Mouse (Mus musculus): Measurements from ENCODE around the gene Kcnc2.
"Not testable (repeated sequence)": the region's sequence is repeated elsewhere in the genome, so short reads cannot be mapped to it uniquely, and the experiment has no call there.

Gene Kcnc2

DNA sequence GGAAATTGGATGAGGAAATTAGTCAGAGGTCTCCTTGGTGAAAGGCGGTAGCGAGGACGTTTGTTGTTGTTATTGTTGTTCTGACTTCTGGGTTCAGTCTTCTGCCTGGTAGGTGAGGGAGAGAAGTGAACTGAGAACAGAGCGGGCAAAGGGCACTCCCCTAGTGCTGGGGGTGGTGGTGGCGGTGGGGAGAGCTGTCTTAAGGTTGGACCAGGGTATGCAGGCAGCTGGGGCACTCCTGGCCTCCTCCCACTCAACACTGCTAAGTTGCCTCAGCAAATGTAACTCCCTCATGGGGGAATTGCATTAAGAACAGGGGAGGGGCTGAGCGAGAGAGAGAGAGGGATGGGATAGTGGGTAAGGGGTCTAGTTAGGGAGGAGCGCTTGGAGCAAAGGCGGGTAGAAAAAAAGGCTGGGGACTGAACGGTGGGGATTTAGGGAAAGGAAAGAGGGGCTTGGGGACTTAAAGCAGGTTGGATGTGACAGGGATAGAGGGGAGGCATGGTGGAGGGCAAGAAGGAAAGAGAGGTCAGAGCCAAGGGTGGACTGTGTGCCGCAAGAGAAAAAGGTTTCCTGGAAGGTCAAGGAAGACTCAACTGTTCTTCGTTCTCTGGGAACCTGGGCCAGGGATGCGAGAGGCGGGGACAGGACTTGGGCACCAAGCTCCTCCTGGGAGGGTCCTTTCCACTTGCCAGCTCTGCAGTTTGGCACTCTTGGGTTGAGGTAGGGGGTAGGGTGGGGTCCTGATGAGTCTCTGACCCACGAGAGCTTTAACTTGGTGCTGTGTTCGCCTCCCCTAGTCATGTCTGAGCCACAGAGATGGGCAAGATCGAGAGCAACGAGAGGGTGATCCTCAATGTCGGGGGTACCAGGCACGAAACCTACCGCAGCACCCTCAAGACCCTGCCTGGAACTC, at the start of gene Kcnc2:
Kcnc2 (plus strand) TSS at position 235 of the 916 bp plus-strand sequence.
- DNase-seq = no peak

DNA sequence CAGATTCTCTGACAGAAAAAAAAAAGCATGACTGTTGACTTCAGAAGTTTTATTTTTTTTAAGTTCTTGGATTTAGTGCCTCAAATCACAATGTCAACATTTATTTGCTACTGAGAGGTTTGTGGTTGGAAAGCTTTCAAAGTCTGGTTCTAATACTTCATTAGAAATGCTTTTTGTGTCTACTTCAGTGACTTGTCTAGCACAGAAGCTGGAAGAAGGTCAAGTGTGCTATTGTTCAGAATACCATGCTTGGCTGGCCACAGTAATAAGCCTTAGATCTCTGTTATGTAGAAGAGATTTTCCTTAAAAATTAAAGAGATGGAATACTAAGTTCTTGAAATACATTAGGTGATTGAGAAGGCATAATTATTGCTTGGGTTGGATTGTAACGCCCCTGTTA, 43.8 kb upstream of the Kcnc2 start:
- no peak for DNase-seq

DNA sequence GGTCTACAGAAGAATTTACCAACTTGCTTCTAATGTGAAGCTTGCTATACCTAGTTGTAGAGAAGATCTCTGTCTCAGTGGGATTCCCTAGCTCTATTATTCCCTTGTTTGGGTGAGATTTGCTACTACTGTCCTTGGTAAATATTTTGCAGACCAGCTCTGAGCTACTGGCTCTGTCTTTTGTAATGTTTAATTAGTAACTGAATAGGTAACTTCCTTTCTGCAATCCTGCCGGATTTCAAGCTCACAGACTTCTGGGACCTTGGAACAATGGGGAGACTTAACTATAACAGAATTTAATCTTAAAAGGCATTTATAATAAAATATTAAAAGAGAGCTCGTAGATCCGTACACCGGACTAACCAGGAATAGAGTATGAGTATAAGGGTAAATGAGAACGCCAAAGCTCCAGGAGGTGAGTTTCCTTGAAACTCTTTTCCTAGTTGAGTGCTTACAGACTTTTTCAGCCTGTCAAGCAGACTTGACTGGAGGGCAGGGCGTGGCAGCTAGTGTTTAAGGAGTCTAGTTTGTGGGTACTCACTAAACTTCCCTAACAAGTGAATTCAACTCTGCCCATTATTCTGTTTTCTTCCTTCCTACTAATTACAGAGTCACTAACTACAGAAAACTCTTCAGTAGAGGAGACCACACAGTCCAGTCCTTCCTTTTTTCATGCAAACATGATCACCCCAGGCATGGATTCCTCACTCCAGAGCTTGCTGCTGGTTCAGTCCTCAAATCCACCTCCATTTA, 41.7 kb upstream of the Kcnc2 start:
- DNase-seq = not testable (repeated sequence)

DNA sequence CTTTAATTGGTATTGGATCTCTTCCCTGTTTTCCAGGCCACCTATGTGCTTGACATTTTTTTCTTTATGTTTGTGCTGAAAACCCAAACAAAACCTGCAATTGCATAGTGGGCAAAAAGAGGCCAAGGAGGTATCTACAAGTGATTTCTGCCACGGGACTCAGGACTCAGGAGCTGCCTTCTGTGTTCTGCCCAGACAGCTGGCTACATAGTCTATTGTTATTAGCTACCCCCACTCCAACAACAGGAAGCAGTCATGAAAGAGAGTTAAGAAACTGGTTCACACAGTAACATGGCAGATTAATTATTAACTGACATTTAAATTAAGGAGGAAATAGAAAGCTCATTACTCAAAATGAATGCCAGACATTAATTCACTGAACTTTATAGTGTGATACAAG, 38.2 kb upstream of the Kcnc2 start:
- not testable (repeated sequence) for DNase-seq

DNA sequence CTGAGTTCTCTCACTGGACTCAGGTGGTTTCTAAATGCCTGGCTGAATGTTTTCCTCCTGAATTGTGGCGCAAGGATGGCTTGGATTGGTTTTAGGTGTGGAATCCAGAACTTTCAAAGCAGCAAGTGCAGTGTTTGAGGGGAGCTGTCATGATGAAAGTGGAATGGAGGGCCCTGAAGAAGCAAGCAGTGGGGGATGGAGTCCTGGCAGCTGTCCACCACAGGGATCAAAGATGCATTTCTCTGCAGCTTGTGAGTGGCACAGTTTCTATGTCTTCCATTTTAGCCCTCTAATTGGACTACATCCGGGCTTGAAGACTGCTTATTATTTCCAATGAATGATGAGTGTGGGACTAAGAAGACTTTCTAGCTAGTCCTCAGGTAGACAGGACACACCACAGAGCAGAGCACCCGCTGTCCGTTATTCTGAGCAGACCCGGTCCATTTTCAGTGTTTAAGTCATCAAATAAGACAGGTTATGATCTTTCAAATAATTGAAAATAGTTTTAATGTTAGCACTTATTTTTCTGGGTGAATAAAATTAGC, 35.5 kb upstream of the Kcnc2 start:
- not testable (repeated sequence) for DNase-seq

DNA sequence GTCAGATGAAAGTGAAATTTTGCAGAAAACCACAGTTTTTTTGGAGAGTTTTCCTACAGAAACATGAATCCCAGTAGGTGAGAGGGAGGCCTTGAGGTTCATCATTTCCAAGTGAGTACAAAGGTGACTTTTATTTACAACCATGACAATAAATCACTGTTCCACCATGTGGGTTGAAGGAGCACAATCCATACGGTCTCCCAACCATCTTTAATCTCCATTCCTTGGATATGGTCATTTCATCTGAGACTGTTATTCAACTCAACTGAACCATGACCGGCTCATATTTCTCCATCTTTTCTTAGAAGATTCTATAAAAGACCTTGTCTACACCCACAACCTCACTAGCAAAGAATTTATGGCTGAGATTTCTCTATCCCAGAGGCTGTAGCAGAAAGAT, 22.6 kb upstream of the Kcnc2 start:
- DNase-seq = no peak

DNA sequence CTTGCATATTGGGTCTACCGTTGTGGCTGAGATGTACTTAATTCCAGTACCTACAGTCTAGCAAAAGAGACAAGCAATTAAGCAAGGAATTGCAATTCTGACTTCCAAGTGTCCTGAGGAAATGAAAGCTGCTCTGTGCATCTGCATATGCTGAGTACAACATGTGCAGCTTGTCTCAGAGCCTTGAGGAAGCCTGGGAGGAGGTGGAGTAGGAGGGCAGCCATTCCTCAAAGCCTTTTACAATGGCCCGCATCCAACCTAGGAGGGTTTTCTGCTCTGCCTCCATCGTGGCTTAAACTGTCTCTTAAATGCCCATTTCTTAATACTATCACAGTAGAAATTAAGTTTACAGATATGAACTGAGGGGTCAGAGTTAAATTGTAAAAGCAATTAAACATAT, 7.5 kb upstream of the Kcnc2 start:
- no peak for DNase-seq

DNA sequence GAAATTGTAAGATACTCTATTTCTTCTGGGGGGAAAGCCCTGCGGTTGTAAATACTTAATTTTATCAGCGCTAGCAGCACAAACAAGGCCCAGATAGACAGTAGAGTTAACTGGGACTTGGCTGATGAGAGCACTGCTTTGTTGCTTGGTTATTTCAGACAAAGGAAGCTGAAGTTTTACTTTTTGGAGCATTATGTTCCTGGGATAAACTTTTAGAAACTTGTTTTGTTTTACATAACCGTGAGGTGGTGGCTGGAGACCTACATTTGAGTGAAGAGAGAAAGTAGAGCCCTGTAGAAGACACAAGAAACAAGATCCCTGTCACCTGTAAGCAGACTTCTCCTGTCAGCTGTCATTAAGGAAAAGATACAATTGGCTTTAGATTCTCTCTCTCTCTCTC, 1.4 kb upstream of the Kcnc2 start:
- DNase-seq = no peak

DNA sequence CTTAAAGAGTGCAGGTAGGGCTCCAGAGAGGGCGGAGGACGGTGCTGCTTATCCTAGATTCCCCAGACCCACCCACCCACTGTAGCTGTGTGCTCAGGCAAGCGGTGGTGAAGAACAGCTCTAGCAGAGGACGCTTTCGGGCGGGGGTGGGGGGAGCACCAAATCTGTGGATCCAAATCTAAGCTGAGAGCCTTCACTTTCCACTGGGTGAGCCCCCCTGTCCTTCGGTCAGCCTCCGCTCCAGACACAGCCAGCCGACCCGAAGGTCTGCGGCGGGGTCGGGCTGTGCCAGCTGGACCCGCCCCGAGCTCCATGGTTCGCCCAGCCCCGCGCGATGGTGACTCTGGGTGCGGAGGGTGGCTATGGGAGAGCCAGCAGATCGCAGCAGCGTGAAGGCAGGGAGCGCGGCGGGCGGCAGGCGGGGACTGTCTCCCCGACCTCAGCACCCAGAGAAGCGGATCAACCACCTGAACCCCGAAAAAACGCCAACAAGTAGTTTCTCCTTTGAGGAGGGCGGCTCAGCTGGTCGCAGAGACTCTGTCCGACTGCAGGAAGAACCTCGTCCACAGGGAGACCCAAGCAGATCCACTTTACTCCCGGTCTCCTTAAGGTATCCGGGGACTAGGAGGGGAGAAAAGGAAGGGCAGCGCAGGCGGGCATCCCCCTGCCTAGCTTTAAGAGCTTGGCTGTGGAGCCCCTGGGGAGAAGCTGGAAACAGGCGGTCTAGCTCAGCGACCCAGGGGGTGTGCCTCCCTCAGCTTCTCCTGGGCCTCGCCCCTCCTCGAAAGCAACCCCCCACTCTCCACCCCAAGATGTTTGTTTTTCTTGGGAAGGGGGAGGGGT, 761 bp upstream of the Kcnc2 start:
- DNase-seq = no peak

DNA sequence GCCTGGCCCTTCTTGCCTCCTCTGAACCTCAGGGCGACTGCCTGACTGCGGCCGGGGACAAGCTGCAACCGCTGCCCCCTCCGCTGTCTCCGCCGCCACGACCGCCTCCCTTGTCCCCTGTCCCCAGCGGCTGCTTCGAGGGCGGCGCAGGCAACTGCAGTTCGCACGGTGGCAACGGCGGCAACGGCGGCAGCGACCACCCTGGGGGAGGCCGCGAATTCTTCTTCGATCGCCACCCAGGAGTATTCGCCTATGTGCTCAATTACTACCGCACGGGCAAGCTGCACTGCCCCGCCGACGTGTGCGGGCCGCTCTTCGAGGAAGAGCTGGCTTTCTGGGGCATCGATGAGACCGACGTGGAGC, 863 bp downstream of the Kcnc2 start:
- DNase-seq = no peak

DNA sequence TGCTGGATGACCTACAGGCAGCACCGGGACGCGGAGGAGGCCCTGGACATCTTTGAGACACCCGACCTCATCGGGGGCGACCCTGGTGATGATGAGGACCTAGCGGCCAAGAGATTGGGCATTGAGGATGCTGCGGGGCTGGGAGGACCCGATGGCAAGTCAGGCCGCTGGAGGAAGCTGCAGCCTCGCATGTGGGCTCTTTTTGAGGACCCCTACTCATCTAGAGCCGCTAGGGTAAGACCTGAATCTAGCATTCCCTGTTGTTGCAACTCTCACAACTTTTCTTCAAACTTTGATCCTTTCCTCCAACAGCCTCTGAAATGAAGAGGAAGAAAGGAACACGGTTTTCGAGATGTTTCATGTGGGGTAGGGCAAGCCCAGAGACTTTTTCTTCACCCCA, 1.2 kb downstream of the Kcnc2 start:
- no peak for DNase-seq

DNA sequence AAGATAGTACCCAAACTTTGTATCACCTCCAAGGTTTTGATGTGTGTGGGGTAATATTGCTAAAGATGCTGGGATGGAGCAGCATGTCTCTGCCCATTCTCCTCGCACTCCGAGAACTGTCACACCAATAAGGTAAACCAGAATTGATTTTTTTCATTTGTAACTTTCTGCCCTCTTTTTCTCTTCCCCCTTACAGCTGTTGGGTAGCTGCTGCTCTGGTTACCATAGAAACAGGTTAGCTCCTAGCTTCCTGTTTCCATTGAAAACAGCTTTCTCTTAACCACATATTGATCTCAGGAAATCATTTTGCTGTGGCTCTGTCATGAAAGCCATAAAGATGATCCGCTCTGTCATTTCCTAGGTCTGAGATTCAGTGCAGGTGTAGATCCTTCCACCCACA, 7.1 kb downstream of the Kcnc2 start:
- DNase-seq = no peak

DNA sequence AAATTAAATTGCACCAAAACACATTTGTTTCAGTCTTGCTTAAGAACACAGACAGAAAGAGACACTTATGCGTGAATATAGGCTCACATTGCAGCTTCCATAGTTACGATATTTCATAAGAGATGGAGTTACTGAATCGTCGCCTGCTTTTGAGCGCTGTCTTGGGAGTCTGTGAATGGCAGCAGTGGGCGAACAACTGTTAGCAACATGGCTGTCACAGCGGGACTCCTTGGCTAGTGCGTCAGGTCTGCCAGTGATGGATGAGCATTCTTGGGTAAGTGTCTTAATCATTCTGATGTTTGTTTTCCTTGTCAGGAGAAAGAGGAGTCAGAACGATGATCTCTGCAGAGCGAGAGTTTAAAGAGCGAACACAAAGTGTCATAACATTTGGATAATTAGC, 44.2 kb downstream of the Kcnc2 start:
- DNase-seq = no peak

DNA sequence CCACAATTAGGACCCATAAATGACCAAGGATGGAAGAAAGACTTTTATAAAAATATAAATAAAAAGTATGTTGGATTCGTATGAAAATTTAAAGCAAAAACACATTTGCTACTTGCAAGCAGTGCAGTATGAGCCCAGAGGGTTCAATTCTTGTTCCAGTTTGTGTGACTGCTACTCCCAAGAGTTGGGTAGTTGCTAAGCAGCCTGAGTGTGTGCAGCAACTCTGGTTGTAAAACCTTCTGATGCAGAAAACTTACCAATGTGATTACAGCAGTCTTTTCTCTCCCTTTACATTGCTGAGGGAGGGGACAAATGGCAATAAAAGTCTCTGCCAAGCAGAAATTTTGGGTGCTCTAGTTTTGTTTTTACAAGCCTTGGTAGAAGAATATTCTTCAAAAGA, 46.9 kb downstream of the Kcnc2 start:
- no peak for DNase-seq

DNA sequence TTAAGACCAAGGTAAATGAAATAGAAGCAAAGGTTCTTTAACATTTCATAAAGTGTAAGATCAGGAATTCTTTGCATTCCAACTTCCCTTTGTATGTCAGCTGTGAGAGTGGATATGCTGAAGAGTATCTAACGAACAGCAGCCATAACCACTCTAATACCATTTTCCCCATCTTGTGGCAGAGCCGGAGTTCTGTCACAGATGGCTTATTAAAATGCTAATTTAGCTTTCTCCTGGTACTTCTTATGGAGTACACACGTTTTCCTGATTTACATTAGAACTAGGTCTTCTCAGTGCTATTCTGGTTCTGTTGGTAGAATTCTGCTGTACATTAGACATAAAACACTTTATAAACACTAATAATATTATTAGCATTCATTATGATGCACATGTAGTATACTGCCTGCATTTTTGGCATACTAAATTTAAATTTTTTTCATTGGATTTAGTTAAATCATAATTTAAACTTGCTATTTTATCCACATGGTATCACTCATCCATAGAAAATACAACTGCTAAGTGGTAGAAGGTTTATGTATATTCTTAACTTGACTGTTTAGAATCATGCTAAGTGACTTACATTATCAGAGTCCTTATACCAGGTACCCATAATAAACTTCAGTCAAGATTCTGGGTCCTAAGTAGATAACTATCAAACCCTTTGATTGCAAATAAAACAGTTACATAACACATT, 86.9 kb downstream of the Kcnc2 start:
- no peak for DNase-seq

DNA sequence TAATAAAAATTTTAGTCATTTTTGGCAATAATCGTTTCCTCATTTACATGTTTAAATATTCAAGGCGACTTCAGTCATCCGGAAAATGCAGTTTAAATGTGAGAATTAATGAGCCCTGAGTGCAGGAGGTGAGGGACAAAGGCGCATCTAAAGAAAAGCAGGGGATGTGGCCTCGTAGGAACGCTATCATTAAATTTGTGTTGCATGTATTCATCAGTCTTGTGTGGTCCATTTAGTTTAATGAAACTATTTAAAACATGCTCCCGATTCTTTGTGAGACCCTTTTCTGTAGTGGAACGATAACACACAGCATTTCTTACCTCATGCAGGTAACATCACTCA, 87.4 kb downstream of the Kcnc2 start:
- DNase-seq = no peak

DNA sequence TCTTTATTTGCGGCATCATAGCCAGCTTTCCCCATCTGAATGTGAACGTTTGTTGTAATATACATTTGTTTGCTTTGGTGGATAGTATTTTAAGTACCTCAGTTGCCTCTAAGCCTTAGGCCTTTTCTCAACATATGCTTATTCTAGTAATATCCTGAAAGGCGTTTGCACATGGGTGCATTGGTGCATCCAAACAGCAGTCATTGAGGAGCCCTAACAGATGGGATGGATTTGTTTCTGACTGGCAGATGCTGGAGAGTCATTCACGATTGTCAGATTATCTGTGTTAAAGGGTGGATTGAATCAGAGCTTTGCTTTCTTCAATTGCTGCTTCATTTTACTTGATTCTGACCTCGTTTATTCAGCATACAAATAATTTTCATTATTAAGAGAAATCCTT, 89.8 kb downstream of the Kcnc2 start:
- no peak for DNase-seq

DNA sequence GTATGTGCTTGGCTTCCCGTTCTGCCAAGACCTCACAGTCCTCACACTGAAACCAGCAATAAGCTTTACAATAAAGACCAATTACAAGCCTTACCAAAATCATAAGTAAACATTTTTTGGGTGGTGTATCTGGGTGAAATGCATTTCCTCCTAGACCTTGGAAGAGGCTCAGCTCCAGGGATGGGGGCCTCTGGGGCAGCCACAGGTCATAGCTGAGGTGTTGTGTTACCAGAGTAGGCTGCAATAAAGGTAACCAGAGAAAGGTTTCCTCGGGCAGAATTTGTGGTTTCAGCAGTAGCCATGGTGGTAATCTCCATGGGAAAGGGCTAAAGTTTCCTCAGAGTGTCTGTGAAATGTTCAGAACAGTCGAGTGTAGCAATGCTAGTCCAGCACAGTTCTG, 97.4 kb downstream of the Kcnc2 start:
- no peak for DNase-seq

DNA sequence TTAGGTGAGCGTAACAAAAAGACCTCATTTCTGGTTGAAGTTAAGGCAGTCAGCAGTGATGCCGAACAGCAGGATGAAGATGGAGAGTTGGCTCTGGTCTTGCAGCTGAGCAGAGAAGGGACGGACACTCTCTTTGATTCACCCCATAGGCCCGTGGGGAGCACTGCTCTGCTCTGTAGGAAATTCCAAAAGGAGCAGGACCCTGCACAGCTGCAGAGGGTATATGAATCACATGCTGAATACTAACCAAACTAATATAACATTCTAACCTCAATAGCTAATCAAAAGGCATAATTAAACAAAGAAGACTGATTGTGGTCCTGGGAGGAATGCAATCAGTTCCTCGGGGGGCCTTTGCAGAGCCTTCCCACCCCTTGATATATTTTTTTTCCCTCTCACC, 106.2 kb downstream of the Kcnc2 start:
- no peak for DNase-seq

DNA sequence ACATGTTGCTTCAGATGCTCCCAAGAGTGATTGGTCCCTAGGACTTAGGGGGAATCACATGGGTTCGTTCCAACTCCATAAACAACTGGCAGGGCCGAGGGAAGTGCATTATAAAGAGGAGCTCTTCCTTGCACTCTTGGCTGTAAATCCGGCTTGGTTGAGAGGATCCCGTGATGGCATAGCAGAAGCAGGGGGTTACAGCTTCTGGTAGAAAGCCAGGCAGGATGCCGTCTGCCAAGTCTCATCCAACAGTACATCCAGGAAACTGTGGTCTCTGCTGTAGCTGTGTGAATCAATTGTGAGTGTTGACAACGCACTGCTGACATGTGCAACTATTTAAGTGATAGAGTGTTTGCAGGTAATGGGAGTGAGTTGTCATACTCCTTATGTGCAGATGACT, 107.5 kb downstream of the Kcnc2 start:
- DNase-seq = no peak

DNA sequence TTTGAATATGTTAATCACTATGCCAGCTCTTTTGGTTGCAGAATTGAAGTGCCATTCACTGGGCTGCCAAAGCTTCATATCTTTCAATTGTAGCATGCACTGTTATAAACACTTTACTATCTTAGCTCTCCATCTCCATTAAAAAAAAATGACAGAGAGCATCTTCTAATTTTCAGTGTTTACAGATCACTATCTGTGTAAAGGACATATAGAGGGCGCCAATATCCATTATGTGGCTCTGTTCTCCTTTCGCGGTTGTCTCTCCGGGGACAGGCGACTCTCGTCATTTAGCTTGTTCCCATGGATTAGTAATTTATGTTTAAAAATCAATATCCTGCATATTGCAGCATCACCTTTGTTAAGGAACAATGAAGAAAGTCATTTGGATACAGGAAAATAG, 109.7 kb downstream of the Kcnc2 start:
- DNase-seq = no peak

DNA sequence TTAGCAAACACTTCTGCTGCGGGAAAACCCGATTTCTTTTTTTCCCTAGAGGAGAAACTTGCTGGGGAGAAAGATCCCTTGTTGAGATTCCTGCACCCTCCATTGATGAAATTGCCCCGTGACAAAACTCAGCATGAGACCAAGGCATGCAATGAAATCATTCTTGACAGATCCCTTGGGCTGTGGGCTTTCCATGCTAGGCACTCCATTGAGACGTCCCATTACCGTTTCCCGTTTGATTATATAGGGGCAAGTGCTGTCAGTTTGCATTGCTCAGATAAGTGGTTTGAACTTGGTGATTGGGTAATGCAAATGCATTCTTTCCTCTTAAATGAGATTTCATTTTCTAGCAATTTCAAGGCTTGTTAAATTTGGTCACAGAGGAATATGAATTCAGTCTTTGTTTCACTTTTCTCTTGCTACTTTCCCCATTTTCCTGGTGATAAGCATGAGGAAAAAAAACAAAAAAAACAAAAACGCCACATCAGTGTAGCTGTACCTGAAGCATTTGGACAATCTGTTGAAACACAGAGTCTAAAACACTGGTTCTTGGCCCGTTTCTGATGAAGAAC, 123.6 kb downstream of the Kcnc2 start:
- no peak for DNase-seq
